In genomic region chr6:88443446-88443845, GRCm38 (mm10) we compare ENCODE assay signal across 21 mouse cellular contexts. TPM values are rescaled to one million over a fixed set of nuclear protein-coding genes. Genes with fewer than 3 reads are reported as not detected.
DNase-seq lines count a peak whose midpoint lies in the region; ATAC-seq lines count a peak whose summit lies in the region.
"Had no signal": no experiment of that assay in that cellular context is flagged by ENCODE, and none has a peak within 500 bp of the region (broad histone marks: within the 10 kb centered on the region; RNA-seq: fewer than 3 reads in every experiment).

No protein-coding gene starts in this region.

- ATAC-seq in neural tube, embryonic 13.5 days (ENCODE audit: low read depth) = no peak

- H3K27ac ChIP-seq in neural tube, embryonic 13.5 days (replicated peaks) = no peak overlapping the region
- H3K27ac ChIP-seq: embryonic facial prominence, embryonic 12.5 days; forebrain, embryonic 12.5 days; gastrocnemius, adult 2 months; hindbrain, embryonic 15.5 days; kidney, embryonic 15.5 days; left cerebral cortex, adult 2 months; limb, embryonic 10.5 days; liver, embryonic 14.5 days; macrophage had no signal

- H3K9me3 ChIP-seq in neural tube, embryonic 13.5 days = no peaks in the 10 kb centered on the region
- H3K9me3 ChIP-seq: embryonic facial prominence, embryonic 12.5 days; forebrain, embryonic 12.5 days; hindbrain, embryonic 15.5 days; kidney, embryonic 15.5 days; limb, embryonic 10.5 days had no signal

- H3K4me2 ChIP-seq in neural tube, embryonic 13.5 days = no peak overlapping the region
- H3K4me2 ChIP-seq: embryonic facial prominence, embryonic 12.5 days; forebrain, embryonic 12.5 days; hindbrain, embryonic 15.5 days; kidney, embryonic 15.5 days; midbrain, embryonic 11.5 days had no signal

- no peak overlapping the region for H3K4me3 ChIP-seq in neural tube, embryonic 13.5 days
- H3K4me3 ChIP-seq: embryonic facial prominence, embryonic 12.5 days; erythroblast, embryonic 14.5 days; forebrain, embryonic 12.5 days; gastrocnemius, adult 2 months; hindbrain, embryonic 15.5 days; kidney, embryonic 15.5 days; left cerebral cortex, adult 2 months; limb, embryonic 10.5 days had no signal

- no peaks in the 10 kb centered on the region for H3K27me3 ChIP-seq in neural tube, embryonic 13.5 days
- H3K27me3 ChIP-seq: embryonic facial prominence, embryonic 12.5 days; hindbrain, embryonic 15.5 days had no signal

- H3K9ac ChIP-seq in neural tube, embryonic 13.5 days = peak overlapping the region; percentile 38; the same call in 1 of the 2 replicates
- H3K9ac ChIP-seq: embryonic facial prominence, embryonic 12.5 days; forebrain, embryonic 12.5 days; hindbrain, embryonic 15.5 days; kidney, embryonic 15.5 days; liver, embryonic 14.5 days had no signal

- WGBS in neural tube, embryonic 13.5 days = 76% methylated on average over 3 of the region's 3 CpGs

- no peaks in the 10 kb centered on the region for H3K36me3 ChIP-seq in neural tube, embryonic 13.5 days
- H3K36me3 ChIP-seq: embryonic facial prominence, embryonic 12.5 days; forebrain, embryonic 12.5 days; hindbrain, embryonic 15.5 days; kidney, embryonic 15.5 days; limb, embryonic 10.5 days had no signal

- H3K4me1 ChIP-seq in neural tube, embryonic 13.5 days (replicated peaks) = peaks cover 22% of the 10 kb centered on the region

- peak; percentile 19 to 23 for DNase-seq in cerebellum, postnatal 10 days
- DNase-seq in cerebellum, adult 9-10 months = no peak
- DNase-seq in kidney, postnatal 25 days = peak; percentile 13 to 55
- no peak for DNase-seq in kidney, postnatal 10 days
- no peak for DNase-seq in neural tube, embryonic 10.5 days (ENCODE audit: extremely low spot score, low spot score)
- DNase-seq in frontal cortex, postnatal 14 days (ENCODE audit: low spot score in 2 of 2) = no peak
- DNase-seq: adrenal gland, postnatal 36 days; cerebellum, postnatal 14 days; gastrocnemius, adult 2 months; heart, postnatal 36 days had no signal

RNA-seq across cellular contexts. Expression of gene Eefsec, which starts 2.9 kb away (rescaled TPM):
- polyA plus RNA-seq in neural tube, embryonic 13.5 days (2015; fragmentation: Nextera tagmentation; extraction: Ambion mirVana) = 25.7 and 32.3 TPM in 2 replicates

RNA-seq across cellular contexts. Expression of gene Ruvbl1, which starts 21.8 kb away (rescaled TPM):
- polyA plus RNA-seq in neural tube, embryonic 13.5 days (2015; fragmentation: Nextera tagmentation; extraction: Ambion mirVana) = 83.0 and 105 TPM in 2 replicates

Comparison
In these comparisons a context has a peak if more than half of its experiments do, and no peak if none do; other contexts are left out.
1. DNase-seq: peak in cerebellum, postnatal 10 days (2 of 2) and kidney, postnatal 25 days (2 of 2); none in cerebellum, adult 9-10 months (single experiment), kidney, postnatal 10 days (single experiment), neural tube, embryonic 10.5 days (single experiment) and frontal cortex, postnatal 14 days (0 of 2).